Mouse (Mus musculus) bone marrow, adult 2 months (tissue): ENCODE results near the gene Zfyve1.

Experiments used
- CTCF ChIP-seq: fragments of 200-500 bp; IDR thresholded peaks from 2 replicates; pipeline ENCODE4 v1.5.1; 2011; ENCODE audit warnings: low read length, control low read depth; ENCODE audit not compliant: control insufficient read depth, insufficient read depth
- POLR2A ChIP-seq: fragments of 200-500 bp; IDR thresholded peaks from 2 replicates; pipeline ENCODE4 v1.6.1; 2011; ENCODE audit warnings: low read depth, mild to moderate bottlenecking, control low read depth, low read length, borderline replicate concordance; ENCODE audit not compliant: control insufficient read depth

DNA sequence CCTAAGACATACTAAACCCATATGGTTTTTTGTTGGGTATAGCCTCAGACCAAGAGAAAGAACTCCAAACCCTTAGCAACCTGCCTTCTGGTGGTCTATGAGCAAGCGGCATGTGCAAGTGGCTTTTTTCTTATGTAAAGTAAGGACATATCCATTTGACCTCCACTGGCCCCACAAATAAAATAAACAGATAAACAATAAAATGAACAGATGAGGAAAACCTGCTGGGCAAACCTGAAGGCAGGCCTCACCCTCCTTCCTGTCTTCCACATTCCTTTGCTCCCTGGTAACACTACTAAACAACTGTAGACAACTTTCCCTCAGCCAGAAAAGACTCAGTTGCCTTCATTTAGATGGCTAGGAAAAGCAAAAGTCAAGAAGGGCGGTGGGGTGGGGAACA is 18.7 kb downstream of the Zfyve1 start:
- TF ChIP-seq CTCF (no peak), POLR2A (no peak)
